Mouse (Mus musculus): ENCODE measurements around the gene Hba-x. TPM values are rescaled to one million over a fixed set of nuclear protein-coding genes. Genes with fewer than 3 reads are reported as not detected.
"Not testable (repeated sequence)": the region's sequence is repeated elsewhere in the genome, so short reads cannot be mapped to it uniquely, and the experiment has no call there.

The Hba-x gene
- total RNA-seq, 2 experiments from 2014 or later: not detected

DNA sequence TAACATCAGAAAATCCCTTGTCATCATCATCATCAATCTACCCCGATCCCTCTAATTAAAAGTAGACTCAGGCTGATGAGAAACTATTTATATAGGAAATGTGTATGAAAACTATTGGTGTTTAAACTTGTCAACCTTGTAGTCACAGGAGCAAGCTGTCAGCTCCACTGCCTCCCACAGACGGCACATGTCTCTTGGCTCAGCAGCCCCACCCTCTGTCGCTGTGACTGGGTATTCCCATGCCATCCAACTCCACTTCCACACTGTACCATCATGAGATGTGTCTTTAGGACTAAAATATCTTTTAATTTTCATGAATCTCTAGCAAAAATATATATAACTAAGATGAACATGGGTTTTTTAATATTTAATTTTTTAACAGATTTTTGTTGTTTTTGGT lies 27.9 kb upstream of the Hba-x start:
- no peak for DNase-seq (ENCODE audit: low spot score in 2 of 2)

DNA sequence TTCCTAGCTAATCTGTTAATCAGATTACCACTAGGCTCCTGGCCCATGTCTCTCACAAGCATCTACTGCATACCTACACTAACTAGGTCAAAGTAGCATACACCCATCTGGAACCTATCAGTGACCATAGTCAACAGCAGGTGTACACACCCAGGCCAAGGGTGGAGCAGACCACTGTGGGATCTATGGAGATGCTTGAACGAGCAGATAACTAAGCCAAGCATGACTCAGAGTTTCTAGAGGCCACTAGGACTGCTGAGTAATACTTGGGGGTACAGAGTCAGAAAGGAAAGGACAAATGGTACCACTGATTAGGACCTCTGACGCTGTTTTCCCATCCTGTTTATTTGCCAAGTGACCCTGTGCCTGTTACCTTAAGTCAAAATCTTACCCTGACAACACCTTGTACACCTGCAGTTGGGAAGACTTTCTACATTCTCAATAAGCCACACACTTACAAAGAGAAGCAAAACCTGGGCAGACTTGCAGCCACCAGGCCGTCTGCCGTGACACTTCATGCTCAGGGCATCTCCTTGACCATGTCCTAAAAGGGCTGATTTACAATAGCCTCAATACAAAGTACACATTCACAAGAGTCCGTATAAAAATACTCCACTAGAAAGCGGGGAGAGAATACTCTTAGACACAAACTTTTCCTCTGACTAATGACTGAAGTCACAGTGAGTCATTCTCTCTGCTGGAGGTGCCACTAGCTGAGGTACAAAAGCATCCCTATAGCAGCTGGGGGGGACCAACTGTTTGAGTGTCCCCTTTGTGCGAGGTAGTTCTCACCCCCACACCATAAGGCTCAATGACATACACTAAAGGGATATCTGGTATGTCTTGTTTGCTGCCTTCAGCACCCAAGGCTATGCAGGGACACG lies 25.1 kb upstream of the Hba-x start:
- no peak for DNase-seq (ENCODE audit: low spot score in 2 of 2)

DNA sequence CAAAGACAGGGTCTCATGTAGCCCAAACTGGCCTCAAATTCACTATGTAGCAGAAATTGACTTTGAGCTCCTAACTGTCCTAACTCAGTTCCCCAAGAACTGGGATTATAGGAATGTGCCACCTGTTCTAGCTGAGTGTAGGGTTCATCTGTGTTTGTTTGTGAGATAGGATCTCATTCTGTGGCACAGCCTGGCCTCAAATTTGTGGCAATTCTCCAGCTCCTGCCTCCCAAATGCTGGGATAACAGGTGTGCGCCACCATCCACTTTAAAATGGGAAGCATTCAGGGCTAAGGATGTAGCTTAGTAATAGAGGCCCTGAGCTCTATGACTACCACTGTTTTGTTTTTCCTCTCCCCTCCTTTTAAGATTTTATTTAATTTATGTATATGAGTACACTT lies 23.1 kb upstream of the Hba-x start:
- DNase-seq (ENCODE audit: low spot score in 2 of 2): no peak

DNA sequence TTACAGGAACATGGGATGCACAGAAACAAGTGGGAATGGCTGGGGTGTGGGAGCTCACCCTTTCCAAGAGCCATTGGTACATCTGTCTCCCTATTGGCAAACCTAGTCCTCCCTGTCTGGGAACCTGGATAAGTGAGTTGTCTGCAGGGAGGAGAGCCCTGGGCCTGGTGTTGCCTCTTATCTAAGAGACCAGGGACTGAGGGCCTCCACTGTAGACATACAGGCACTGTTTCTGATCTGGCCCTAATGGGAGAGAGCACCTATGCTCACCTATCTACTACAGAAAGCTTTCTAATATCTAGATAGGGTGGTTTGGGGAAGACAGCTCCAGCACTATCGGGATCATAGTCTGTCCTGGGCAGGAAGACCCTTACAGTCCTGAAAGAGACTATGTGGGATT lies 20.1 kb upstream of the Hba-x start:
- no peak for DNase-seq (ENCODE audit: low spot score in 2 of 2)

DNA sequence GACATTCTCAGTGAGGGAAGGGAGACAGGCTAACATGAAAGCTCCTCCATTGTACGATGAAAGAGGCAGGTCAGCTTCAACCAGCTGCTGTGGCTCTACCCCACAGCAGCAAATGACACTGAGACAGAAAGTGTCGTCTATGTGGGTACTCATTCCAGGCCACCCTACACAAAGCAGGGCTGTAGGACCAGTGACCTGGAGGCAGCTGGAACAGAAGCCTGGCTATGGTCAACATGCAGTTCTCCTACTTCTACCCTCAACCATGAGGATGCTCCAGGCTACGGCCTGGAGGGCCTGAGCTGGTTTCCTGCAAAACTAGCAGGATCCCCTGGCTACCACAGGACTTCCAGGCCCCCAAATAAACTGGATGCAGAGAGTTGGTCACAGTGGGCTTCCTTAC lies 19.6 kb upstream of the Hba-x start:
- no peak for DNase-seq (ENCODE audit: low spot score in 2 of 2)

DNA sequence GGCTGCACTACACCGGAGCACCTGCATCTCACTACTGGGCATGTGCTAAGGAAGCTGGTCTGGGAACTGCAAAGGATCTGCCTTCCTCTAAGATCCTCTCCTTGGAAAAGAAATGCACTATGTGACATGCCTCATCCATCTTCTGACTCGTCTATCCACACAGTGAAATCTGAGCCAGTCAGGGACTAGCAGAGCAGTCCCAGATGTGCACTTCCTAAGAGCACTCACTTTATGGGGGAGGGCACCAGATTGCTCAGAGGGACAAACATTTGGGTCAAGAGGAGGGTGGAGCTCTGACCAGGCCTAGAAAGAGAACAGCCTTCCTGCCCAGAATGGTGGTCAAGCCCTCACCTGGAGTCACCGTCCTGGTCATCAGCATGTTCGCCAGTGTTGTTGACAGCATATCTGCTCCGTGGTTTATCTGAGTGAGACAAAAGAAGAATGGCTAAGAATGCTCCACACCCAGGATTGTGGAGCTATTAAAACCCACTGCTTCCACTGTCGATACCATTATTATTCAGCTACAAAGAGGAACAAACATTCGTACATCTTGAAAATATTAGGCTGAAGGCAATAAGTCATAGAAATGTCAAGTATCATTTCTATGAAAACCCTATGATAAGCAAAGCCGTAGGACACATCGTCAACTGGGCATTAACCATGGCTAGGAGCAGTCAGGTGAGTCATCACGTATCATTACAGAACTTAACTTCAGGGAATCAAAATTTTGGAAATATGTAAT lies 13.4 kb upstream of the Hba-x start:
- no peak for DNase-seq (ENCODE audit: low spot score in 2 of 2)

DNA sequence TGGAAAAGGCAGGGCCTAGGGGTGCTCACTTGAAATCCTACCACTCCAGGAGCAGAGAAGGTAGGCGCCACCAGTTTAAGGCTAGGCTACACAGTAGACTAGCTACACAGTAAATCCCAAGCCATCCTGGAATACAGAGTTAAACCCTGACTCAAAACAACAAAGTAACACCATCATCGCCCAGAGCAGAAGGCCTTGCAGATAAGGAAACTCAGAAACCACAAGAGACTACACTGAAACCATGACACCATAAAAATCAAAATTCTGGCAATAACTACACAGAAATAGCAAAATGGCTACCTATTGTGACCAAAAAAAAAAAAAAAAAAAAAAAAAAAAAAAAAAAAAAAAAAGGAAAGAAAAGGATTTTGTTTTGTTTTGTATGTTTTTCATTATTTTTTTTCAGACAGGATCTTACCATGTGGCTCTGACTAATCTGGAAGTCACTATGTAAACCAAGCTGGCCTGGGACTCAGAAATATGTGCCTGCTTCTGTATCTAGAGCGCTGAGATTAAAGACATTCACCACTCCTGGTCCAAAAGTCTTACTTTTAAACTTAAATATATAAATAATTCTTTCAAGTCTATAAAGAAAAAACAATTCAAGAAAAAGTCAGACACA lies 11.0 kb upstream of the Hba-x start:
- DNase-seq (ENCODE audit: low spot score in 2 of 2): no peak

DNA sequence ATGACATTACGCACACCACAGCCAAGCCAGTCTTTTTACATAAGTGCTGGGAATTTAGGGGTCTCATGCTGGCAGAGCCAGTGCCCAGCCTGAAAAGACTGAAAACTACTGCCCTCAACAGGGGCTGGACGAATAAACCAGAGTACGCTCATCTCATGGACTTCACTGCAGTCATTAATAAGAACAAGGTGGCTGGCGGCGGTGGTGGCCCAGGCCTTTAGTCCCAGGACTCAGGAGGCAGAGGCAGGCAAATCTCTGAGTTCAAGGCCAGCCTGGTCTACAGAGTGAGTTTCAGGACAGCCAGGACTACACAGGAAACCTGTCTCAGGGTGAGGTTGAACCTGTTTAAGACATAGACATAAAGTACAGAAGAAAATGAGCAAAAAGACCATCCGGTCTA lies 10.0 kb upstream of the Hba-x start:
- DNase-seq (ENCODE audit: low spot score in 2 of 2): no peak

DNA sequence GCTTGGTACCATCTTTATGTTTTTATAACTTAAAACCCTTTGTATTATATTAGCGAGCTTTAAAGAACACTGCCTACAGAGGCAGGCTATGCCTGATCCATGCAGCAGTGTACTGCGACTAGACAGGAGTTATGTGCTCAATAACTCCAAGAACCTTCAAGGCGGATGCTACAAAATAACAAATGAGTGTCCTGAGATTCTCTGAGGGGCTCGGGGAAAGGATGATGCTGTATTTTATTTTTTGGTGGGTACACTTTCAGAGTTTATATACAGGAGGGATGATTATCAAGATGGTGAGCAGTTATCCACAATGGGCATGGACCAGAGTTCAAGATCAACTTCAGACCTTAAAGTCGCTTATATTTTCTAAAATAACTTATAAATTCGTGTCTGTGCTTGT lies 9.4 kb upstream of the Hba-x start:
- DNase-seq (ENCODE audit: low spot score in 2 of 2): no peak

DNA sequence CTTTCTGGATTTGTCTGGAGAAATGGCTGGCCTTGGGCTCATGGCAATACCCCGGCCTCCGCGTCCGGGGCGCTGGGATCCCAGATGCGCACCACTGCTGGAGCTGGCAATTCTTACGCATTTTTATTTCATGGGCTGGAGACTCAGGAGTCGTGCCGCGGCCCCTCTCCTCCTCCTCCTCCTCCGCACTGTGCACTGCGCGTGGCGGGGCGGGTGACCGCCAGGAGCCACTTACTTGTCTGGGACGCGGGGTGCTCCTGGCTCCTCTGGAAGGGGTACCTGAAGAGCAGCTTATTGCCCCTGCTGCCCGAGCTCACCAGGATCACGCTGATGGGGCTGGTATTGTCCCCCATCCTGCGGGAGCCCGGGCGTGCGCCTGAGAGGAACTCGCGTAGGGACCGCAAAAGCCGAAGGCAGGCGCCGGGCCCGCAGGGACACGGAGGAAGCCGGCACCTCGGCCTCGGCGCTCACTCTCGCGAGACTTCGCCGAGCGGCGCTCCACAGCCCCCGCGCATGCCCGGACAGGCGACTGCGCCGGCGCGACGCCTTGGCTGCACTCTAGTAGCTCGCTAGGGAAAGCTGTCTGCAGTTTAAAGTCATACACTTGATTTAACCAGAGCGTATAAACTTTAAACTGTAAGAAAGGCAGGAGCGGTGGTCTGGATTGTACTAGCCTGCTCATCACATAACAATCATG lies 8.9 kb upstream of the Hba-x start, which contains the start of gene Nprl3:
Nprl3 (minus strand) TSS at position 520 of the 697 bp plus-strand sequence.
- peak; percentile 91 to 92 for DNase-seq (ENCODE audit: low spot score in 2 of 2)

DNA sequence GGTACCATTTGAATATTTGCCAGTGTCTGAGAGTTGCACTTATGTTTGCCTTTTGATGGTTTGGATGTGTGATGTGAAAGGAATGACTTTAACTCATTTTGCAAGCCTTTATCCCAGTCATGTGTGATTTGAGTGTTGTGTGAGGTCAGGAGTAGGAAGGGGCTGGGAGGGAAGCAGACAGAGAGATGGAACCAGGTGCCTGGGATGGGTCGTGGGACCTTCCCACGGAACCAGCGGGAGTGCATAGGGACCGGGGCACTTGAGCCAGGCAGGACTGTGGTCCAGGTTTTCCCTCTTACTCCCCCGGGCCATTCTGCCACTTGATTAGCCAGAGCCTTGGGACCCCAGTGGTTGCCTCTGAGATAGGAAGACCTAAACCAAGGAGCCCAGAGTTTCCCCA lies 8.2 kb upstream of the Hba-x start:
- DNase-seq (ENCODE audit: low spot score in 2 of 2): no peak

DNA sequence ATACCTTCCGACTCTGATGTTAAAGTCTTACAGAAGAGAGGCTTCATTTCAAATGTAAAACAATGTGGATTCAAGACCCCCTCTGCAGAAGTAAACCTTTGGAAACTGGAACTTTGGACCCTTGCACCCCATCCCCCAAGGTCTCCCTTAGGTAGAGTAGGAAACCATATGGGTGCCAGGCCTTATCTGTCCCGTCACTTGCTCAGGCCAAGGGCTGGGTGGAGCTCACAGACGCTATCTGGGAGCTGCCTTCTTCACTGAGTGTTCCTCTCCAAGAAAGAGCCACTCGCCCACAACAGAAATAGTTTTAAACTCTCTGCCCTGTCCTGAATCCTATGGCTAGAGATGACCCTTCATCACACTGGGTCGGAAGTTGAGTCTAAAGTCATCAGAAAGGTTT lies 7.2 kb upstream of the Hba-x start:
- DNase-seq (ENCODE audit: low spot score in 2 of 2): no peak

DNA sequence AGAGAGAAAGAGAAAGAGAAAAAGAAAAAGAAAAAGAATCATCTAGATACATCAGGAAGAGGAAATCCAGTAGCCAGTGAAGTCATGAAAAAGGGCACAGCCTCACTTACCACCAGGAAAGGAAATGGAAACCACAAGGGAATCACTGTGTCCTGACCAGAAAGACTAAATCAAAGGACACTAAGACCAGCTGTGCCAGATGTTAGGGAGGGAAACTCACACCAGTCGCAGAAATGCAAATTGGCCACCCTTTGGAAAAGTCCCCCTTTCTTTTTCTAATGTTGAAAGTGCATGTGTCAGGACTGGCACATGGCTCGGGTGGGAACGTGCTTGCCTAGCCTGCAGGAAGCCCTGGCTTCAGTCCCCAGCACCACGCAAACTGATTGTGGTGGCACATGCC lies 5.0 kb upstream of the Hba-x start:
- DNase-seq (ENCODE audit: low spot score in 2 of 2): no peak

DNA sequence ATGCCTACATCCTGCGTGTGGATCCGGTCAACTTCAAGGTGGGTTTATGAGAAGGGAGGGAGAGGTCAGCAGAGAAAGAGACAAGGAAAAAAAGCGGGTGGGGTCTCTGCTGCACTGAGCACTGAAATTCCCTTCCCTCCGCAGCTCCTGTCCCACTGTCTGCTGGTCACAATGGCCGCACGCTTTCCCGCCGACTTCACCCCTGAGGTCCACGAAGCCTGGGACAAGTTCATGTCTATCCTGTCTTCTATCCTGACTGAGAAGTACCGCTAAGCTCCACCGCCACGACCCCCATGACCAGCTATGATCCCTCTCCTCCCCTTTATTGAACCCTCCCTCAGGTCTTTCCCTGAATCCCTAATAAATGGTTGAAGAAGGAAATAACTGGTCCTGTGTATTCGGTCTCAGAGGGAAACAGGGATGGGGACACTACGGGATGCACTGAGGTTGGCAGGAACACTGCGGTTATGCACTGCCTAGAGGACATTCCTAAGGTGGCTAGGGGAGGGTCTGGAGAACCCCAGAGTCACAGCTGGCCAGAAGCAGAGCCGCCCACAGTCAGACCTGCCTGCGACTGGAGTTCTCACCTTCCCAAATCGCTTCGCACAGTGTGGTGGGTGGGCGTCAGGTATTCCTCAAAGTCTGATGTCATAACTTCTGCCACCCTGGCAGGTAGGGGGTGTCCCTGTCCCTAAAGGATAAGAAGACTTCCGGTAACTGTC lies 1.7 kb downstream of the Hba-x start:
- DNase-seq (ENCODE audit: low spot score in 2 of 2): no peak

DNA sequence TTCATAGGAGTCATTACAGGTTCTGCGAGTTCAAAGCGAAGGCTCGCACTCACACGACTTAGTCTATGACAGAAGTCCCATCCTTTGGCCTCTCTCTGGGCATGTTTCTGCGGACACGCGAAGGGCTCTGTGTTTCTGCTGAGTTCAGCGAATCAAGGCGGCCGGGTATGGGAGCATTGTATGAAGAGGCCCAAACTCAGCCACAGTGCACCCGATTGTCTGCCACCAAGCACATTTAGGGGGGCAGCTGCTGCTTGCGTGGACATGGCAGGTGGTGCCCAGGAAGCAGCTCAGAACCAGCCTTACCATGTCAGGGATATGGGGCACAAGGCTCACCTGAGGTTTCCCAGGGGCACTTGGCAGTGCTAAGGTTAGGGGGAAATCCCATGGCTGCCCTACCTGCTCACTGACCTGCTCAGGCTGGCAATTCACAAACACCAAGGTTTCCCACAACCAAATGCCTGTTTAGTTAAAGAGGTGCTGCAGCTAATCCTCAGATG lies 2.3 kb downstream of the Hba-x start:
- DNase-seq (ENCODE audit: low spot score in 2 of 2): no peak

DNA sequence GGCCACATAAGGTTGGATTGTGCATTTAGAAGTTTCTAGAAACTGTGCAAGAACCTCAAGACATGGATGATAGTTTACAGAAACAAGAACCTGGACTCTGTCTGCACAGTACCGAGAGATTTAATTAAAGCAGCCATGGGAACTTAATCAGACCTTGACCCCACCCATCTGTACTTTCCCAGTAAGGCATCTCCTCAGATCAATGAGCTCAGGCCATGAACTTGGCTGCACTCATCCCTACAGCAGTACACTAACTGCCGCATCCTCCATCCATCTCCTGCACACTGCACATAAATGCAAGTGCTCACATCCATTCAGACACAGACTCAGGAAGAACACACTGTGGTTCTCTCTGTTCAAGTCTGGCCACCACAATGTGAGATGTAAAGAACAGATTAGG lies 4.4 kb downstream of the Hba-x start:
- no peak for DNase-seq (ENCODE audit: low spot score in 2 of 2)

DNA sequence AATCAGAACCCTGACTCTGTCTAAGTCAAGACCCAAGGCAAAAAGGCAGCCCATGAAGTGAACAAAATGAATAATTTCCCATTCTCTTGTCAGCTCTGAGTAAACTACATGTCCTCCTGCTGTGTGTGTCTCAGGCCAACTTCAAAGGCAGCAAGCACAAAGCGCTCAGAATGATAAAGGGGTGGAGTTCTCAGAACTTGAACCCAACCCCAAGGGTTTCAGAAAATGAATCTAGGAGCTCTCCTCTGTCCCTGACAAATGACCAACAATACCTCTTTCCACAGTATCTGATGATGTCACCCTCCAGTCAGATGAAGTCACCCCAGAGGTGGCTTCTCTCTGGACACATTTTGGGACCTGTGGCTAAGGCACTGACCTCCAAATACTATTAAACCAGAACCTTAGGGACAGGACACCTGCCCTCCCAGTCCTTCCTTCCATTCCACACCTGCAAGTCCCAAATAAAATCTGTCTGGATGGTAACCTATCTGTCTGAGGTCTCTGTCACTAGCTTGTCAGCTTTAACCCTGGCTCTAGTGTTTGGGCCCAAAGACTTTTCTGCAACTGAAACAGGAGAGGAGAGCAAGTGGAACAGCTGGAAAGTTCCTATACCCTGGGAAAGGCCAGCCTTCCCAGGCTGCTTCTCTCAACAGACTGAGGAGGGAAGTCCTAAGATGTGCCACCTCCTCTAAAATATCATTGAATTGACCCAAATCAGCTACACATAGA lies 5.4 kb downstream of the Hba-x start:
- no peak for DNase-seq (ENCODE audit: low spot score in 2 of 2)

DNA sequence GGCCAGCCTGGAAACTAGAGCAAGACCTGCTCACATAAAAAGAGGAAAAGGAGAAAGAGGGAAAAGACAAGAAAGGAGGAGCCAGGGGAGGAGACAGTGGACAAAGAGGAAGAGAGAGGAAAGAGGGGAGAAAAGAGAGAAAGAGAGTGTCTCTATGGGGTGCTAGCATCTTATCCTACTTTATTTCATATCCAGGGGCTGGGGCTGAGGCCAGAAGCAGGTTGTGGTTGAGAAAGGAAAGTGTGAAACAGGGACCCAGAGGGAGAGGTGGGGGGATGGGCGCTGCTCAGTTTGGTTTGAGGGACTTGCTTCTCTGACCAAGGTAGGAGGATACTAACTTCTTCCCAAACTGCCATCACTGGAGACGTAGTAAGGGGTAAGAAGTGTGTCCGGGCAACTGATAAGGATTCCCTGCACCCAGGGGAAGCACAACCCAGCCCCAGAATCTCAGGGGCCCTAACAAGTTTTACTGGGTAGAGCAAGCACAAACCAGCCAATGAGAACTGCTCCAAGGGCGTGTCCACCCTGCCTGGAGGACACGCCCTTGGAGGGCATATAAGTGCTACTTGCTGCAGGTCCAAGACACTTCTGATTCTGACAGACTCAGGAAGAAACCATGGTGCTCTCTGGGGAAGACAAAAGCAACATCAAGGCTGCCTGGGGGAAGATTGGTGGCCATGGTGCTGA lies 7.0 kb downstream of the Hba-x start, which contains the start of gene Hba-a1:
Hba-a1 (plus strand) TSS at position 421 of the 687 bp plus-strand sequence.
- not testable (repeated sequence) for DNase-seq (ENCODE audit: low spot score in 2 of 2)

DNA sequence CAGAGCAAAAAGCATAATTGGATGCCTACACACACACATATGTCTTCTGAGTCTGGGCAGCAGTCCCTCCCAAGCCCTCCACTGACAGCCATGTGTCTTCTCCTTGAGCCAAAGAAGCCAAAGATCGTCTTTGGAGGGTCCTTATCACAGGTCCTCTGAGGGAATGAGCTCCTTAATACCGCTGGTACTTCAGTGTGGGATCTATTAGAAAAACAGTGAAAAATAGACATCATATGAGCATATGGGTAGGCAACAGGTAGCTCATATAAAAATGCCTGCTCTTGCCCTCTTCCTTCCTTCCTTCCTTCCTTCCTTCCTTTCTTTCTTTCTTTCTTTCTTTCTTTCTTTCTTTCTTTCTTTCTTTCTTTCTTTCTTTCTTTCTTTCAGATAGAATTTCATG lies 8.4 kb downstream of the Hba-x start:
- DNase-seq (ENCODE audit: low spot score in 2 of 2): not testable (repeated sequence)

Data from adrenal gland, postnatal 4 days (tissue).